Mouse (Mus musculus) CH12F3 (cell line): ENCODE data around the gene Cdkal1.

Source experiments
- in situ Hi-C: fragments of 300-500 bp; cut with MboI; formaldehyde crosslinking; loops from 2 replicates; pipeline ENCODE4 v1.14.3; 2020; ENCODE audit warnings: low sequenced_read_pairs

Cdkal1 gene

GRCm38 (mm10) chr13:29528344-29528743 is 327.1 kb downstream of the Cdkal1 start:
- in situ Hi-C loops: no loop called here

- in situ Hi-C loops: no loop called here
Measured at GRCm38 (mm10) chr13:29521321-29521720, 334.2 kb downstream of the Cdkal1 start.

GRCm38 (mm10) chr13:29514071-29514470 is 341.4 kb downstream of the Cdkal1 start:
- in situ Hi-C loops: no loop called here

GRCm38 (mm10) chr13:29504861-29505568 is 350.5 kb downstream of the Cdkal1 start:
- in situ Hi-C loops: no loop called here

- in situ Hi-C loops: no loop called here
Measured at GRCm38 (mm10) chr13:29503147-29504044, 352.1 kb downstream of the Cdkal1 start.

GRCm38 (mm10) chr13:29502481-29503146 is 352.9 kb downstream of the Cdkal1 start:
- in situ Hi-C loops: no loop called here

GRCm38 (mm10) chr13:29501173-29501572 is 354.3 kb downstream of the Cdkal1 start:
- in situ Hi-C loops: no loop called here

GRCm38 (mm10) chr13:29499750-29500149 is 355.7 kb downstream of the Cdkal1 start:
- in situ Hi-C loops: no loop called here

- in situ Hi-C loops: no loop called here
Measured at GRCm38 (mm10) chr13:29497286-29497685, 358.2 kb downstream of the Cdkal1 start.

- in situ Hi-C loops: no loop called here
Measured at GRCm38 (mm10) chr13:29490341-29490740, 365.1 kb downstream of the Cdkal1 start.

- in situ Hi-C loops: no loop called here
Measured at GRCm38 (mm10) chr13:29489476-29489875, 366.0 kb downstream of the Cdkal1 start.

GRCm38 (mm10) chr13:29486709-29487108 is 368.8 kb downstream of the Cdkal1 start:
- in situ Hi-C loops: no loop called here

GRCm38 (mm10) chr13:29483950-29484349 is 371.5 kb downstream of the Cdkal1 start:
- in situ Hi-C loops: no loop called here

- in situ Hi-C loops: no loop called here
Measured at GRCm38 (mm10) chr13:29482147-29482863, 373.2 kb downstream of the Cdkal1 start.

GRCm38 (mm10) chr13:29476421-29476820 is 379.1 kb downstream of the Cdkal1 start:
- in situ Hi-C loops: no loop called here

GRCm38 (mm10) chr13:29474301-29474700 is 381.2 kb downstream of the Cdkal1 start:
- in situ Hi-C loops: no loop called here

- in situ Hi-C loops: no loop called here
Measured at GRCm38 (mm10) chr13:29473779-29474178, 381.7 kb downstream of the Cdkal1 start.

GRCm38 (mm10) chr13:29462271-29462670 is 393.2 kb downstream of the Cdkal1 start:
- in situ Hi-C loops: no loop called here

- in situ Hi-C loops: no loop called here
Measured at GRCm38 (mm10) chr13:29460741-29461140, 394.7 kb downstream of the Cdkal1 start.

GRCm38 (mm10) chr13:29458385-29458784 is 397.1 kb downstream of the Cdkal1 start:
- in situ Hi-C loops: no loop called here

- in situ Hi-C loops: no loop called here
Measured at GRCm38 (mm10) chr13:29437067-29437466, 418.4 kb downstream of the Cdkal1 start.
